Mouse (Mus musculus): ENCODE measurements around the gene Orc5. TPM values are rescaled to one million over a fixed set of nuclear protein-coding genes. Genes with fewer than 3 reads are reported as not detected.
A peak's percentile ranks its signal among the peaks of the same experiment; 100 is the strongest.

Gene Orc5
- polyA plus RNA-seq, 1 experiment from 2014 or later = 16.3 TPM

DNA sequence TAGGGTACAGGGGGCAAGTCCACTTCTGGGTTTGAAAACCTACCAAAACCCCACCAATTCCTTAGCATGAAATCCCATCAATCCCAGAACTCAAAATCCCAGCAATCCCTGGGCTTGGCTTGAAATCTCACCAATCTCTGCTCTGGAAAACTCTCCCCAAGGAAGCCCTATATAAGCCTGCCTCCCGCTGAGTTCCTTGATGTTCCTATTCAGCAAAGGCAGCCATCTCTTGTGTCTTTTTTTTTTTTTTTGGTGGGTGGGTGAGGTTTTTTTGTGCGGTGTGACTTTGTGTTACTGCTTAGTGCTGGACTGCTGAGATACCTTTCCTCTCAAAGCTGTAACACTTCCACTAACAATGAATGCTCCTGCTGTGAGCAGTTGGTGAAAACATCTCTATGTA lies 15.5 kb upstream of the Orc5 start:
- no peak for DNase-seq (ENCODE audit: low read depth, low spot score)
- no peak for TF ChIP-seq CTCF (IDR thresholded peaks at IDR 0.05)
- H3K27me3 ChIP-seq = no peaks in the 10 kb centered on the region
- CTCF ChIA-PET = no interaction called here
- ATAC-seq = no peak
- POLR2A ChIA-PET = no interaction called here
- in situ Hi-C loops (cut with MboI; ENCODE audit: low pct_unique_long_range_greater_than_20kb) = no loop called here

GRCm38 (mm10) chr5:22559801-22560200 lies 9.6 kb upstream of the Orc5 start:
- POLR2A ChIA-PET = no interaction called here
- in situ Hi-C loops (cut with MboI; ENCODE audit: low pct_unique_long_range_greater_than_20kb) = no loop called here
- no peaks in the 10 kb centered on the region for H3K27me3 ChIP-seq
- no peak for TF ChIP-seq CTCF (IDR thresholded peaks at IDR 0.05)
- no peak for DNase-seq (ENCODE audit: low read depth, low spot score)
- CTCF ChIA-PET = interaction anchor here (2.2 kb wide), 1 partner anchor 13 kb away, joined by 8 read pairs; no protein-coding TSS in a partner anchor
- no peak for ATAC-seq

DNA sequence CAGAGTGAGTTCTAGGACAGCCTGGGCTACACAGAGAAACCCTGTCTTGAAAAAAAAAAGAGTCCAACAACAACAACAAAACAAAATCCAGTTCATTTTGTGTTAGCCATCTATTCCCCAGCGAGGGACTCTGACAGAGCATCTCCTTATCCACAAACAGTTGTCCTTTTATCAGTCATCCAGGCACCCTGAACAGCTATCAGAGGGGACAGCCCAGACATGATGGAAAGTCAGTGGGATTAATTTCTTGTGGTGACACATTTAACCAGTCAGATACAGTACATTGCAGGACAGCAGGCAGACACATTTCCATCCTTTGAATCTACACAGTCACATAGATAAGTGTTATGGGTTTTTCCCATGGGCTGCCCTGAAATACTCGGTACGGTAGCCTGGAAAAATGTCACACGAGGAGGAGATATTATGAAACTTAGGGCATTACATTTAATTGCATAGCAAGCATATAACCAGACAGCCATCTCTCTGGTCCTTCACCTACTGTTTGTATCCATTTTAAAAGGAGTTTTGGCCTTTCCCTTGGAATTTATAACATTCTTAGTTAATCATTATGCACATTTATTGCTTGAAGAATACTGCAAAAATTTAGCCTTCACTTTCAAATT lies 7.4 kb upstream of the Orc5 start:
- ATAC-seq = no peak

DNA sequence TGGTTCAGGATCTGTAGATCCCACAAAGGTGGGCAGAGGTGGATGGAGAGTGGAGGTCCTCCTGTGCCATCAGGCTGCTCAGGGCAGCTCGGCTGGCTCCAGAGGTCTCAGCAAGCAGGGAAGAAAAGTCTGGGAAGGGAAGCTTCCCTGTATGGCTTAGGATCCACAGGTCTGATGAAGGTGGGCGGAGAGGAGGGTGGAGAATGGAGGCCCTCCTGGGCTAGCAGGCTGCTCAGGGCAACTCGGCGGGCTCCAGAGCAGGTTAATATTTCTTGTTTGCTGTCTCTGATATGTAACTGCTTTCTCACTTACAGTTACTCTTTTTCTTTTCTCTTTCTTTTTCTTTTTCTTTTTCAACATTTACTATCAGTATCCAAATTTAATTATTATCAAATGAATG lies 6.5 kb upstream of the Orc5 start:
- in situ Hi-C loops (cut with MboI; ENCODE audit: low pct_unique_long_range_greater_than_20kb) = no loop called here
- no peak for TF ChIP-seq CTCF (IDR thresholded peaks at IDR 0.05)
- ChIA-PET CTCF (interaction anchor here (1.5 kb wide), 1 partner anchor 28 kb away, joined by 4 read pairs; no protein-coding TSS in a partner anchor), POLR2A (no interaction called here)
- ATAC-seq = no peak
- DNase-seq (ENCODE audit: low read depth, low spot score) = no peak
- no peaks in the 10 kb centered on the region for H3K27me3 ChIP-seq

More for the DNA sequence above, 7.4 kb upstream of the Orc5 start:
- ChIA-PET CTCF (interaction anchor here (1.5 kb wide), 1 partner anchor 27 kb away, joined by 4 read pairs; no protein-coding TSS in a partner anchor), POLR2A (no interaction called here)
- TF ChIP-seq CTCF (IDR thresholded peaks at IDR 0.05) = no peak
- no peak for DNase-seq (ENCODE audit: low read depth, low spot score)
- in situ Hi-C loops (cut with MboI; ENCODE audit: low pct_unique_long_range_greater_than_20kb) = no loop called here
- no peaks in the 10 kb centered on the region for H3K27me3 ChIP-seq

DNA sequence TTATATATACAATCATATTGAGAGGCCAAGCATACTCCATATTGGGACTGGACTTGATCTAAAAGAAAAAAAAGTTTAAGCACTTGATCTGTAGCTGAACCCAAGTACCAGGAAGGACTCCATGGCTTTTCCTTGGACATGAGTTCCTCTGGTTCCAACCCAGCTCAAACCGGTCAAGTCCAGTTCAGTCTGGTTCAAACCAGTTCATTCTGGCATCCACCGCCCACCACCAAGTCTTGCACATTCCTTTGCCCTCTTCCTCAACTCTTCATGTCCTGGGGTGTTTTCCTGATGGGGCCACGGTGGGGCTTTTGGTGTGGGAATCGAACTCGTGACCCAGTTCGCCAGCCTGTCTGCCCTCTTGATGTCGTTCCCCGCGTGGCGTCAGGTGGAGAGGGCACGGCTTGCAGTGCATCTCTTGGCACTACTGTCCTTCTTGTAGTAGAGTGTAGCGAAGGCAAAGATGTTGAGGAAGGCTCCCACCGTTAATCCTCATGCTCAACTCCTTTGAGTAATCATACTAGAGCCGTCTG lies 2.1 kb upstream of the Orc5 start:
- no peaks in the 10 kb centered on the region for H3K27me3 ChIP-seq
- DNase-seq (ENCODE audit: low read depth, low spot score) (no peak), ATAC-seq (no peak)
- in situ Hi-C loops (cut with MboI; ENCODE audit: low pct_unique_long_range_greater_than_20kb) = no loop called here
- POLR2A ChIA-PET = no interaction called here
- CTCF ChIA-PET = no interaction called here
- TF ChIP-seq CTCF (IDR thresholded peaks at IDR 0.05) = no peak

DNA sequence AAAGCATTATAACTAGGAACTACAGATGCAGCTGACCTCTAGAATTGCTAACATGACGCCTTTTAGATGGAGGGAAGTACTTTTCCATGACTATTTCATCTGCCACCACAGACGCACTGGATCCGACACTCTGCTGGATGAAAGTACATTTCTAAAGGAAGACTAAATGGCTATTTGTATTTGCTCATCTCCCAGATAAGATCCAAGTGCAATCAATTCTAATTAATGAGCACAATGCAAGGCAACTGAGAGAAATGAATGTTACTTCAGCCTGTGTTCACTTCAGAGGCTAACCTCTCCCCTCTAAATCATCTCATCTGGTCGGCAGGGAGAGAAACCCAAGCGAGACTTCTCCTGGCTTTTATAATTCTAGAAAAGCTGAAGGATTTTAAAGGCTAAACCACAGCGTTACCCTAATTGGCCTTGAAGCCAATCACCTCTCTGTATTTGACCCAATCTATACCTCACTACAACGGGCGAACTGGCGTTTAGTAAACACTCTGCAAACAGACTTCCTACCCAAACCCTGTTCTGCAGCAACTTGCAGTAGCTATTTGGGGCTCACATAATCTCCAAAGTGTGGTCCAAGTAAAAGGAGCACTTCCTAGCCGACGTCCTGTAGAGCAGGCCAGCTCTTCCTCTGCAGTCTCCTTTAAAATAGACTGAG lies 730 bp downstream of the Orc5 start:
- CTCF ChIA-PET = interaction anchor here (1.1 to 1.6 kb wide), 2 partner anchors 34 to 60 kb away, joined by 3 read pairs; no protein-coding TSS in a partner anchor
- no peaks in the 10 kb centered on the region for H3K27me3 ChIP-seq
- ATAC-seq (peak; percentile 54), DNase-seq (ENCODE audit: low read depth, low spot score) (no peak)
- in situ Hi-C loops (cut with MboI; ENCODE audit: low pct_unique_long_range_greater_than_20kb) = no loop called here
- POLR2A ChIA-PET = interaction anchor here (0.9 to 1.1 kb wide), 2 partner anchors 21 to 25 kb away, joined by 3 read pairs; no protein-coding TSS in a partner anchor
- TF ChIP-seq CTCF (IDR thresholded peaks at IDR 0.05) = no peak

GRCm38 (mm10) chr5:22548556-22549161 lies 1.6 kb downstream of the Orc5 start:
- ChIA-PET POLR2A (no interaction called here), CTCF (interaction anchor here (0.7 to 1.6 kb wide), 2 partner anchors 15 to 59 kb away, joined by 3 read pairs; no protein-coding TSS in a partner anchor)
- ATAC-seq (no peak), DNase-seq (ENCODE audit: low read depth, low spot score) (no peak)
- no peaks in the 10 kb centered on the region for H3K27me3 ChIP-seq
- in situ Hi-C loops (cut with MboI; ENCODE audit: low pct_unique_long_range_greater_than_20kb) = no loop called here
- TF ChIP-seq CTCF (IDR thresholded peaks at IDR 0.05) = no peak

GRCm38 (mm10) chr5:22546536-22546935 lies 3.7 kb downstream of the Orc5 start:
- no peaks in the 10 kb centered on the region for H3K27me3 ChIP-seq
- ChIA-PET CTCF (interaction anchor here (1.7 to 1.8 kb wide), 2 partner anchors 12 to 23 kb away, joined by 3 to 5 read pairs; no protein-coding TSS in a partner anchor), POLR2A (no interaction called here)
- TF ChIP-seq CTCF (IDR thresholded peaks at IDR 0.05) = no peak
- DNase-seq (ENCODE audit: low read depth, low spot score) (no peak), ATAC-seq (no peak)
- in situ Hi-C loops (cut with MboI; ENCODE audit: low pct_unique_long_range_greater_than_20kb) = no loop called here

DNA sequence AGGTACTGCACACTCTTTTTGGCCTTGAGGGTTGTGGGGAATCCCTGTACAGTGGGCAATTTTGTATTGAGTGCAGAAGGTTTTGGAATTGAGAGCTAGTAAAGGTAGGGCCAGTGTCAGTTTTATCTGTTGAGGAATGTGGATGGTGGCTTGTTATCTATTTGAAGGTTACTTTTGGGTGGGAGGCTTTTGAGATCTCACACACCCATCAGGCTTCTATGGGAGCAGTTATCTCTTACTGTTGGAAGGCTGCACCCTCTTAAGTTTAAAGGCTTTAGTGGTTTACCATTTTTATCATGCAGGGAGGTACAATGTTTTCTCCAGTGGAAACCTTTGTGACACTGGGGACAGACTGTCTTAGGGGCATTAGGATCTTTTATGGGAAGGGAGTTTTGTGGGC lies 4.9 kb downstream of the Orc5 start:
- DNase-seq (ENCODE audit: low read depth, low spot score) = no peak
- in situ Hi-C loops (cut with MboI; ENCODE audit: low pct_unique_long_range_greater_than_20kb) = no loop called here
- no peak for TF ChIP-seq CTCF (IDR thresholded peaks at IDR 0.05)
- ATAC-seq = no peak
- H3K27me3 ChIP-seq = no peaks in the 10 kb centered on the region
- CTCF ChIA-PET = interaction anchor here (1.7 to 1.8 kb wide), 2 partner anchors 11 to 22 kb away, joined by 3 to 5 read pairs; no protein-coding TSS in a partner anchor
- POLR2A ChIA-PET = no interaction called here

GRCm38 (mm10) chr5:22542676-22543075 lies 7.6 kb downstream of the Orc5 start:
- H3K27me3 ChIP-seq = no peaks in the 10 kb centered on the region
- CTCF ChIA-PET = no interaction called here
- DNase-seq (ENCODE audit: low read depth, low spot score) (no peak), ATAC-seq (no peak)
- POLR2A ChIA-PET = no interaction called here
- no peak for TF ChIP-seq CTCF (IDR thresholded peaks at IDR 0.05)
- in situ Hi-C loops (cut with MboI; ENCODE audit: low pct_unique_long_range_greater_than_20kb) = no loop called here

Data from Patski (cell line).